In genomic region chr5:134688718-134689284, GRCm38 (mm10) we compare ENCODE assay signal across 8 mouse cellular contexts. TPM values are rescaled to one million over a fixed set of nuclear protein-coding genes. Genes with fewer than 3 reads are reported as not detected.
DNase-seq lines count a peak whose midpoint lies in the region; ATAC-seq and TF ChIP-seq lines count a peak whose summit lies in the region.

No protein-coding gene starts in this region.

- peaks cover 28% of the 10 kb centered on the region for H3K36me3 ChIP-seq in forebrain, embryonic 10.5 days (replicated peaks)
- no peaks in the 10 kb centered on the region; the same call in 1 of the 2 replicates for H3K36me3 ChIP-seq in heart, embryonic 15.5 days
- no peaks in the 10 kb centered on the region for H3K36me3 ChIP-seq in liver, embryonic 14.5 days (replicated peaks; ENCODE audit: control insufficient read depth, insufficient read depth, low read depth)
- no peaks in the 10 kb centered on the region for H3K36me3 ChIP-seq in neural tube, embryonic 11.5 days (ENCODE audit: control insufficient read depth, insufficient read depth, low read length)
- H3K36me3 ChIP-seq in stomach, postnatal 0 days (ENCODE audit: control insufficient read depth, insufficient read depth, low read length), result no peaks in the 10 kb centered on the region

- H3K9ac ChIP-seq in heart, embryonic 15.5 days, result peak overlapping the region; percentile 31; the same call in 1 of the 2 replicates
- peak overlapping the region; percentile 10; the same call in 1 of the 2 replicates for H3K9ac ChIP-seq in liver, embryonic 14.5 days (replicated peaks)
- H3K9ac ChIP-seq in neural tube, embryonic 11.5 days (ENCODE audit: low read length), result no peak overlapping the region
- H3K9ac ChIP-seq in stomach, postnatal 0 days (ENCODE audit: low read length), result peak overlapping the region; percentile 35

- H3K4me3 ChIP-seq in forebrain, embryonic 10.5 days, result peak overlapping the region; percentile 88
- H3K4me3 ChIP-seq in heart, embryonic 15.5 days, result peak overlapping the region; percentile 79
- peak overlapping the region; percentile 55 to 64 for H3K4me3 ChIP-seq in liver, embryonic 14.5 days (ENCODE audit: insufficient read depth in 1 of 2, low read depth in 2 of 2, low read length in 2 of 2)
- peak overlapping the region; percentile 80 for H3K4me3 ChIP-seq in neural tube, embryonic 11.5 days (ENCODE audit: low read depth, low read length)
- peak overlapping the region; percentile 73 for H3K4me3 ChIP-seq in stomach, postnatal 0 days (ENCODE audit: low read depth, low read length)

- DNase-seq in CD8-positive naive resting alpha-beta T cell, adult 2 months (ENCODE audit: low read depth in 2 of 2, low spot score in 2 of 2), result peak; percentile 99
- peak; percentile 99 for DNase-seq in c-Kit-positive CD71-negative TER-119-negative erythroid progenitor cells, embryonic 14.5 days (ENCODE audit: low read depth)
- DNase-seq in forebrain, embryonic 10.5 days (ENCODE audit: extremely low spot score, low spot score), result peak; percentile 100
- DNase-seq in kidney, postnatal 25 days, result peak; percentile 99
- peak; percentile 97 to 99 (median 97) for DNase-seq in liver, embryonic 14.5 days (ENCODE audit: low read depth in 3 of 3, low spot score in 3 of 3)
- DNase-seq in neural tube, embryonic 11.5 days (ENCODE audit: low spot score), result peak; percentile 100
- peak; percentile 99 for DNase-seq in stomach, postnatal 0 days (ENCODE audit: low spot score)

- H3K27ac ChIP-seq in forebrain, embryonic 10.5 days, result peak overlapping the region; percentile 88
- H3K27ac ChIP-seq in heart, embryonic 15.5 days, result peak overlapping the region; percentile 75
- H3K27ac ChIP-seq in liver, embryonic 14.5 days, result peak overlapping the region; percentile 49
- H3K27ac ChIP-seq in neural tube, embryonic 11.5 days (ENCODE audit: low read depth, low read length), result peak overlapping the region; percentile 17
- peak overlapping the region; percentile 67; the same call in 1 of the 2 replicates for H3K27ac ChIP-seq in stomach, postnatal 0 days (replicated peaks)

- peak overlapping the region; percentile 94 for H3K4me2 ChIP-seq in heart, embryonic 15.5 days
- peak overlapping the region; percentile 91 for H3K4me2 ChIP-seq in liver, embryonic 14.5 days (ENCODE audit: low read depth)
- peak overlapping the region; percentile 84 for H3K4me2 ChIP-seq in neural tube, embryonic 11.5 days (ENCODE audit: low read depth)
- H3K4me2 ChIP-seq in stomach, postnatal 0 days (replicated peaks; ENCODE audit: low read depth), result peak overlapping the region; percentile 98

- ATAC-seq in heart, embryonic 15.5 days (replicated peaks; ENCODE audit: insufficient number of reproducible peaks, insufficient read depth, low FRiP score, low read depth), result peak; percentile 96
- ATAC-seq in liver, embryonic 14.5 days (ENCODE audit: insufficient read depth), result peak; percentile 95
- peak; percentile 97 for ATAC-seq in neural tube, embryonic 11.5 days (ENCODE audit: insufficient read depth, low FRiP score, low TSS enrichment)
- ATAC-seq in stomach, postnatal 0 days (ENCODE audit: low FRiP score, low TSS enrichment), result peak; percentile 98

- under 1% methylated on average over 38 of the region's 38 CpGs for WGBS in forebrain, embryonic 10.5 days
- under 1% methylated on average over 38 of the region's 38 CpGs for WGBS in heart, embryonic 15.5 days
- WGBS in liver, embryonic 14.5 days (ENCODE audit: insufficient replicate concordance), result under 1% methylated on average over 38 of the region's 38 CpGs
- 0% methylated on average over 38 of the region's 38 CpGs for WGBS in neural tube, embryonic 11.5 days
- under 1% methylated on average over 37 of the region's 38 CpGs for WGBS in stomach, postnatal 0 days

- peaks cover 27% of the 10 kb centered on the region for H3K4me1 ChIP-seq in forebrain, embryonic 10.5 days
- H3K4me1 ChIP-seq in heart, embryonic 15.5 days (replicated peaks), result peaks cover 15% of the 10 kb centered on the region
- peaks cover 2 to 3% of the 10 kb centered on the region in 2 experiments for H3K4me1 ChIP-seq in liver, embryonic 14.5 days (replicated peaks; ENCODE audit: control insufficient read depth in 2 of 2, insufficient read depth in 2 of 2, low read length in 1 of 2)
- H3K4me1 ChIP-seq in neural tube, embryonic 11.5 days (ENCODE audit: control insufficient read depth, insufficient read depth, low read length), result 0 out of 2 replicates have a peak, but pooled peaks cover 7% of the 10 kb centered on the region
- no peaks in the 10 kb centered on the region for H3K4me1 ChIP-seq in stomach, postnatal 0 days (replicated peaks; ENCODE audit: control insufficient read depth, insufficient read depth)

- TF ChIP-seq CTCF in liver, embryonic 14.5 days (IDR thresholded peaks at IDR 0.05; ENCODE audit: low read depth), result peak; percentile 79
- TF ChIP-seq CTCF in stomach, postnatal 0 days (IDR thresholded peaks at IDR 0.05; ENCODE audit: low read depth), result peak; percentile 75

- H3K9me3 ChIP-seq in forebrain, embryonic 10.5 days, result no peaks in the 10 kb centered on the region
- H3K9me3 ChIP-seq in heart, embryonic 15.5 days (replicated peaks), result no peaks in the 10 kb centered on the region
- H3K9me3 ChIP-seq in liver, embryonic 14.5 days (ENCODE audit: control insufficient read depth, low read length), result no peaks in the 10 kb centered on the region
- H3K9me3 ChIP-seq in neural tube, embryonic 11.5 days (ENCODE audit: control insufficient read depth, low read length), result no peaks in the 10 kb centered on the region
- H3K9me3 ChIP-seq in stomach, postnatal 0 days (ENCODE audit: control insufficient read depth, low read length), result no peaks in the 10 kb centered on the region

- peaks cover 15% of the 10 kb centered on the region for H3K27me3 ChIP-seq in forebrain, embryonic 10.5 days (ENCODE audit: poor library complexity, severe bottlenecking)
- H3K27me3 ChIP-seq in heart, embryonic 15.5 days, result no peaks in the 10 kb centered on the region
- no peaks in the 10 kb centered on the region; the same call in 1 of the 2 replicates for H3K27me3 ChIP-seq in liver, embryonic 14.5 days (ENCODE audit: control insufficient read depth, insufficient read depth, low read length)
- no peaks in the 10 kb centered on the region for H3K27me3 ChIP-seq in neural tube, embryonic 11.5 days (ENCODE audit: control insufficient read depth, insufficient read depth, low read length)
- H3K27me3 ChIP-seq in stomach, postnatal 0 days (ENCODE audit: control insufficient read depth, insufficient read depth, low read length), result no peaks in the 10 kb centered on the region

- no peak for TF ChIP-seq EP300 in liver, embryonic 14.5 days (IDR thresholded peaks at IDR 0.05; ENCODE audit: low read depth)
- TF ChIP-seq EP300 in stomach, postnatal 0 days (optimal IDR thresholded peaks at IDR 0.05), result no peak

RNA-seq across cellular contexts. Expression of gene Limk1, which starts 0.4 kb away (rescaled TPM):
- 6.2 and 7.1 TPM in 2 replicates for polyA plus RNA-seq in forebrain, embryonic 10.5 days (2016; fragmentation: Nextera tagmentation; extraction: Ambion mirVana)
- 3.3 and 5.4 TPM in 2 replicates for polyA plus RNA-seq in heart, embryonic 15.5 days (2015; fragmentation: Nextera tagmentation; extraction: Ambion mirVana)
- 1.9 and 2.2 TPM in 2 replicates for polyA plus RNA-seq in liver, embryonic 14.5 days (2012; rRNA removed)
- polyA plus RNA-seq in liver, embryonic 14.5 days (2014; fragmentation: Nextera tagmentation; extraction: Ambion mirVana), result 0.89 and 0.92 TPM in 2 replicates
- polyA plus RNA-seq in neural tube, embryonic 11.5 days (2014; fragmentation: Nextera tagmentation; extraction: Ambion mirVana), result 10.3 and 11.4 TPM in 2 replicates
- polyA plus RNA-seq in stomach, postnatal 0 days (2015; fragmentation: Nextera tagmentation; extraction: Ambion mirVana), result 1.9 and 2.2 TPM in 2 replicates

RNA-seq across cellular contexts. Expression of gene Eif4h, which starts 49.5 kb away (rescaled TPM):
- 571 and 588 TPM in 2 replicates for polyA plus RNA-seq in forebrain, embryonic 10.5 days (2016; fragmentation: Nextera tagmentation; extraction: Ambion mirVana)
- 273 and 345 TPM in 2 replicates for polyA plus RNA-seq in heart, embryonic 15.5 days (2015; fragmentation: Nextera tagmentation; extraction: Ambion mirVana)
- polyA plus RNA-seq in liver, embryonic 14.5 days (2012; rRNA removed), result 91.2 and 110 TPM in 2 replicates
- 148 and 167 TPM in 2 replicates for polyA plus RNA-seq in liver, embryonic 14.5 days (2014; fragmentation: Nextera tagmentation; extraction: Ambion mirVana)
- polyA plus RNA-seq in neural tube, embryonic 11.5 days (2014; fragmentation: Nextera tagmentation; extraction: Ambion mirVana), result 457 and 469 TPM in 2 replicates
- polyA plus RNA-seq in stomach, postnatal 0 days (2015; fragmentation: Nextera tagmentation; extraction: Ambion mirVana), result 238 and 242 TPM in 2 replicates

RNA-seq across cellular contexts. Expression of gene Eln, which starts 58.3 kb away (rescaled TPM):
- 1.3 TPM in 2 replicates for polyA plus RNA-seq in forebrain, embryonic 10.5 days (2016; fragmentation: Nextera tagmentation; extraction: Ambion mirVana)
- 683 and 1,118 TPM in 2 replicates for polyA plus RNA-seq in heart, embryonic 15.5 days (2015; fragmentation: Nextera tagmentation; extraction: Ambion mirVana)
- polyA plus RNA-seq in liver, embryonic 14.5 days (2012; rRNA removed), result 3.5 and 3.6 TPM in 2 replicates
- 1.7 and 2.1 TPM in 2 replicates for polyA plus RNA-seq in liver, embryonic 14.5 days (2014; fragmentation: Nextera tagmentation; extraction: Ambion mirVana)
- 2.6 and 3.1 TPM in 2 replicates for polyA plus RNA-seq in neural tube, embryonic 11.5 days (2014; fragmentation: Nextera tagmentation; extraction: Ambion mirVana)
- polyA plus RNA-seq in stomach, postnatal 0 days (2015; fragmentation: Nextera tagmentation; extraction: Ambion mirVana), result 254 and 340 TPM in 2 replicates

Comparison
In these comparisons a context has a peak if more than half of its experiments do, and no peak if none do; other contexts are left out.
1. Peak in every context shown above with its lines: DNase-seq, ATAC-seq, H3K4me3 ChIP-seq and H3K27ac ChIP-seq.
2. H3K27ac ChIP-seq: peak in every context shown above with its lines; median percentile 88 in forebrain, embryonic 10.5 days; 75 in heart, embryonic 15.5 days; 67 in stomach, postnatal 0 days; 49 in liver, embryonic 14.5 days; 17 in neural tube, embryonic 11.5 days.
3. RNA of gene Eln, which starts 58.3 kb away (polyA plus RNA-seq): 683 to 1,118 TPM in heart, embryonic 15.5 days and 254 to 340 TPM in stomach, postnatal 0 days; 1.7 to 3.6 TPM in liver, embryonic 14.5 days, 2.6 to 3.1 TPM in neural tube, embryonic 11.5 days and 1.3 TPM in forebrain, embryonic 10.5 days; every median in the first group is over 10 times any median in the second.